Mouse (Mus musculus) erythroblast, adult 5-6 weeks (primary cell): Measurements from ENCODE around the gene Fbxo28. TPM values are rescaled to one million over a fixed set of nuclear protein-coding genes. Genes with fewer than 3 reads are reported as not detected.

Experiments
- ATAC-seq: replicated peaks from 2 replicates; pipeline ENCODE4 v1.8.0; 2016; ENCODE audit warnings: moderate number of reproducible peaks, mild to moderate bottlenecking, moderate TSS enrichment, inconsistent platforms; ENCODE audit not compliant: poor library complexity, low FRiP score, severe bottlenecking
- total RNA-seq, 2 experiments: library from RNA; stranded (forward) in 1 of 2; stranded (reverse) in 1 of 2; fragments of 150-400 nt in 1 of 2; fragments of 200-764, 138-1000 nt in 1 of 2; gene quantifications; 2 replicates each; pipeline versions ENCODE4 v1.2.3 to v1.2.4; 2015 to 2017; ENCODE audit warnings: low replicate concordance in 2 of 2

The Fbxo28 gene
- total RNA-seq (2015; ENCODE audit: low replicate concordance), result 4.4 and 6.3 TPM in 2 replicates
- 5.0 and 10.7 TPM in 2 replicates for total RNA-seq (2017; ENCODE audit: low replicate concordance)

DNA sequence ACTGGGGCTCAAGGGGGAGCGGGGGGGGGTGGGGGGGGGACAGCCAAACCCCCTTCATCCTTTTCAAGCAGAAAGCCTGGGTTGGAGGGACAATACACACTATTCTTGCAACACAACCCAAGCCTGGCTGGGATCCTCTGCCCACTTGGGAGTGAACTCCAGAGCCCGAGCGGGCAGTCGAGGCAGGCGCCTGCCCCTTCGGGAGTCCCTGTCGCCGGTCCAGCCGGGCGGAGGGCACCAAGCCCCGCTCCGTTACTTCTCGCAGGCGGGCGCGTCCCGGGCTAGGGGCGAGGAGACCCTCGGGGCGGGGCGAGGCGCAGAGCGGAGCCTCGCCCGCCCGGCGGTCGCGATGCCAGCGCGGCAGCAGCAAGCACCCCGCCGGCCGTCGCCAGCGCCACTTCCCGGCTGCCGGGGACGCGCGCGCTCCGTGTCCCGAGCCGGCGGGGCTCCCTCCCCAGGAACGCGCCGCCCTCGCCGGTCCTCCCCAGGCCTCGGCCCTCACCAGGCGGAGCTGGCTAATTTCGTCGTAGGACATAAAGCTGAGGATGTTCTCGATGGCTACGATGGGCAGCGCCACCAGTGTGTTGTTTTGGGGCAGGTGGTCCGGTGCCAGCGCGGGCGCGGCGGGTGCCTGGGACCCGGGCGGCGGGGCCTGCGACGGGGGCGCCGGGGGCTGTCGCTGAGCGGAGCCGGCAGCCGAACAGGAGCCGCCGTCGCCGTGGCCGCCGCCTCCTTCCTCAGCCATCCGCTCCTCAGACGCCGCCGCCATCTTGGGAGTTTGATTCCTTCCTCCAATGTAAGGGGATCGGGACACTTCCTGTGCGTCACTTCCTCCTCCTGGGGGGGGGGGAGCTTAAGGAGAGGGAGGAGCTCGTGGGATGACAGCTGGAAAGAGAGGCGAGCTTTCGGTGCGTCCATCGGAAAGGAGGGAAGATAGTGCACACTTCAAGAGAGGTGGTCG is at the start of gene Fbxo28:
Gene Fbxo28 (minus strand): TSS at position 809 of the 961 bp plus-strand sequence.
- ATAC-seq, result peak; percentile 100

DNA sequence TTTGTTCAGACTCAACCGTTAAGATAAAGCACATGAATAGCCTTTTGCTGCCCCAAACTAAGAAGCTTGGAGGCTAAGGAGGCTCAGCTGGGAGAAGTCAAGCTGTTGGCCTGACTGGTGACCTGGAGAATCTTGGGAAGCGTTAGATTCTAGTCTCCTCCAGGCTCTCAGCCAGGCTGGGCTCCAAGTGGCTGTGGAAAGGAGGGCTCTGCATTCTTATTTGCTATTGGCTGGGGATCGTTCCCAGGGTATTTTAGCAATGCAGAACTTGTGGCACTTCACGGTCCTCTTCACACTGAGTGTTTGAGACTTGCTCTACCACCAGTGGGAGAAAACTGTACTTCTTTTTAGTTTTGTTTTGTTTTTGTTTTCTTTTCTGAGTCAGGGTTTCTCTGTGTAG is 47.3 kb upstream of the Fbxo28 start:
- ATAC-seq, result no peak

DNA sequence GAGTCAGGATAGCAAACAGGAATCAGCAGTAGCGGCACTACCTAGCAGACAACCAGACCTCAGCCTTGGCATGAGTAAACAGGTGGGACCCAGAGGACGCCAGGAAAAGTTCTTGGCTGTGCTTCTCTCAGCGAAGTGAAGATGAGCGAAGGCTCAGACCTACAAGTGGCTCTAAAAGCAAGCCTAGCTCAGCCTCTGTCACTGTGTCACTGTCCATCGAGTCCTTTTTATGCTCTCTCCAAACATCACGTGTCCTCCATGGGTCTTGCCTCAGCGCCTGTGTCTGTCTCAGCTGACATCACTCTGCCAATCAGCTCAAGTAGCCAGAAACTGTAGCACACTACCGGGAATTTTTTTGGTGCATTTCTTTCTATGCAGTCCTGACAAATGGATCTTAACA is 45.0 kb upstream of the Fbxo28 start:
- ATAC-seq, result no peak

DNA sequence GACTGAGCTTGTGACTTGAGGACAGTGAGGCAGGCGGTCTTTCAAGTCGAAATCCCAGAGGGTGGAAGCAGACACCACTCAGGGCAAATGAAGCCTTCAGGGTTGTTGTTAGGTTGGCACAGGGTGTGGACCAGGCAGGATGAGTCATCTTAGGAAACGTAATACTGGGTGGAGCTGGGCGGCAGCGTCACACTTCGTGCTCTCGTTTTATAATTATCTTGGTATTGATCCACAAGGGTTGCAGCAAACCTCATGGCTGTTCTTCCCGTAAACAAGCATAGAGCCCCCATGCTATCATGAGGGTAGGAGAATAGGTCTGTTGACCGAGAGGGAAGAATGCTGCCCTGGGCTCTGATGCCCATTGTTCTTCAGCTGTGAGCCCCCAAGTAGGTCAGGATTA is 41.7 kb upstream of the Fbxo28 start:
- ATAC-seq, result no peak

DNA sequence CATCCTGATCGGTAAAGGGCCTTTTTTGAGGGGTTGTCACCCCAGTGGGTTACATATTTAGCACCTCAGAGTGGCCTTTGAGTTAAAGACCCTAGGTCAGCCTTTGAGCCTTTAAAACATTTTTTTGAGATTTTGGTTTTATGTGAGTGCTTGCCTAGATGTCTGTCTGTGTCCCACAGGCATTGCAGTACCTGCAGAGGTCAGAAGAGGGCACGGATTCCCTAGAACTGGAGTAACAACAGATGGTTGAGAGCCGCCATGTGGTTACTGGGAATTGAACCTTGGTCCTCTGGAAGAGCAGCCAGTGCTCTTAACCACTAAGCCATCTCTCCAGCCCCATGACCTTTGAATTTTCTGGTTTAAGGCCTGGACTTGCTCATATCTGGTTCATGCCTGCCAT is 39.9 kb upstream of the Fbxo28 start:
- no peak for ATAC-seq

DNA sequence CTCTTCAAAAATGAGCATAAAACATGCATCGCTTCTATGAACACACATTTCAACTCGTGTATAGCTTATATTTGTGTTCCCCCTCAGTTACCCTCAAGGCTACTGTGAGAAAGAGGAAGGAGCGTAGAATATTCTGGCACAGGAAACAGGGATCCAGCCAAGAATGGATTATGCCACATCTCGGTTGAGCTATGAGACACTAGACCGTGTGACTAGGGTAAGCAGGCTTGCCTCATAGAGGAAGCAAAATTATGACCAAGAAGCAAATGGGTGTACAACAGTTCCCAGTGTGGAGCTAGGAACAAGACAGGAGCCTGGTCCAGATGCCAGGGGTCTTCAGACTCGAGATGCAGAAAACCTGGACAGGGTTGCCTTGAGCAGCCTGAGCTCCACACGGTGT is 39.3 kb upstream of the Fbxo28 start:
- no peak for ATAC-seq

DNA sequence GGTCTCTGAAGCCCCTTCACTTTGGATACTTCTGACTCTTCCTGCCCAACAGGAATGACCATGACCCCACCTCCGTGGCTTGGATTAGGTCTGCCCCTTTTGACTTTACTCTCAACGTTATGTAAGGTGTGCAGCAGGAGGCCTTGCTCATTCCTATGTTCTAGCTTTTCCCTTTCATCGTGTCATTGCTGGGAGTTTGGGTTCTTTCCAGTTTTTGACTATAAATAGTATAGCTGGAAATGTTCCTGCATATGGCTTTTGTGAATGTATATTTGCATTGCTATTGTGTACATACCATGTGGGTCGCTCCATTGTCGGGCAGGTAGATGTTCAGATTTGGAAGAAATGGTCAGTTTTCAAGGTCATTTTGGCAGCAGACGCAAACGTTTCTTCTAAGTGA is 37.4 kb upstream of the Fbxo28 start:
- ATAC-seq, result no peak

DNA sequence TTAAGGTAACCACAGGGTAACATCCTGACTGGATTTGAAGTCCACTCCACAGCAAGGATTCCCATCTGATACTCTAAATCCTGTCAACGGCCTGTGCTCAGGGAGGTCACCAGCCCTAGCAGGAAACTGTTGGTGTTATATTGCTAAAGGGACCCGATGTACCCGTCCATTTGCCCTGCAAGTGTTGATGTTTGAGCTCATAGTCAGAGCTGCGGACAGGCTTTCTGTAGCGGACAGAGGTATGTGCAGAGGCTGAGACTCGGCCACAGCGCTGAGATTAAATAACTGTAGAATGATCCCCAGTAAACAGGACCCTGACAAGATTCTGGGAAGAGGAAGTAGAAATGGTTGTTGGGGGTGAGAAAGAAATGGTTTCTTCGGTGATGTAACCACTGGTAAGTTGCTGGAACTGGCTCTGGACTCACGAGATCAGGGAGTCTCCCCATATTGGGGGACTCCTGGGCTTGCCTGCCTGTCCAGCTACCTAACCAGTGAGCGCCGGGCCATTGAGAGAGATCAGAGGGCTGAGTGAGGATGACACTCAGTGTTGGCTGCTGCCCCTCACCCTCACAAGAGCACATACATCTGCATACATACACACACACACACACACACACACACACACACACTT is 36.9 kb upstream of the Fbxo28 start:
- no peak for ATAC-seq

DNA sequence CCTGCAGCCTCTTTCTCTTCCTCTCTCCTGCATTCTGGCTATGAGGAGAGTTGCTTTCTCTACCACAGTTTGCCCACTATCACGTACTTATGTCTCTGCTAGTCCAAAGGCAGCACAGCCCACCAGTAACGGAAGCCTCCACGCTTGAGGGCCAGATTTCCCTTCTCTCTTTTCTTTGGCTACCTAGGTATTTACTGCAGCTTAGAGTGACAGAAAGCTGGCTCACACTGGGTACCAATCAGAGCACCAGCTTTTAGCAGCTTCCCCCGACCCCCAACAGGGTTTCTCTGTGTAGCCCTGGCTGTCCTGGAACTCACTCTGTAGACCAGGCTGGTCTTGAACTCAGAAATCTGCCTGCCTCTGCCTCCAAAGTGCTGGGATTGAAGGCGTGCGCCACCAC is 36.1 kb upstream of the Fbxo28 start:
- ATAC-seq, result no peak

DNA sequence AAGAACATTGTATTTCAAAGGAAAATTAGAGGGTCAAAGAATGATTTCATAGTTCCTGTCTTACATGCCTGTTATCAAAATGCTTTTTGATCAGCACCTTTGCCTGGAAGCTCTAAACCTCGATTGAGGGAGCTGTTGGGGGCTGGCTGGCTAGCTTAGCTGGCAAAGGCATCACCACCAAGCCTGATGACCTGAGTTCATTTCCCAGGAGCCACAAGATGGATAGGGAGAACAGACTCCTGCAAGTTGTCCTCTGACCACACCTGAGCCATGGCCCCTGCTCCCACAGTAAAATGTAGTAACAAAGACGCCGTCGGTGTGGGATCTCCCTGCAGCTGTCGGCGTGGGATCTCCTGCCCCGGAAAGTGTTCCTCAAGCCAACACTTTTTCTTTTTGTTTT is 35.4 kb upstream of the Fbxo28 start:
- ATAC-seq, result no peak

DNA sequence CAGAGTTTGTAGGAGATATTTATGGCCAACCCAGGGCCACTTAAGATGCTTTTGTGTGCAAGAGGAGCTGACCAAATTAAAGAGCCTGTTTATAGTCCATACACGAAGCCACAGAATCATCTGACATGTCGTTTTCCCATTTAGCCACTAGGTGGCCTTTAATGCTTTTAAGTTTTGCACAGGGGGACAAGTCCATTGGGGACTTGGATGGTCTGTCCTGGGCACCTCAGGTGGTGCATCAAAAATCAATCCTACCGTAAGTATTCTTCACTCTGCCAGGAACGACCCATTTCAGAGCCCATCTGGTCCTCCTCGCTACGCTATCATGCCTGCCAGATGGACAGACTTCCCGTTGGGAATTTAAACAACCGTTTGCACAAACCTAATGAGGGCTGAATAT is 34.8 kb upstream of the Fbxo28 start:
- ATAC-seq, result 0 out of 2 replicates have a peak, but pooled peaks have one; percentile 59

DNA sequence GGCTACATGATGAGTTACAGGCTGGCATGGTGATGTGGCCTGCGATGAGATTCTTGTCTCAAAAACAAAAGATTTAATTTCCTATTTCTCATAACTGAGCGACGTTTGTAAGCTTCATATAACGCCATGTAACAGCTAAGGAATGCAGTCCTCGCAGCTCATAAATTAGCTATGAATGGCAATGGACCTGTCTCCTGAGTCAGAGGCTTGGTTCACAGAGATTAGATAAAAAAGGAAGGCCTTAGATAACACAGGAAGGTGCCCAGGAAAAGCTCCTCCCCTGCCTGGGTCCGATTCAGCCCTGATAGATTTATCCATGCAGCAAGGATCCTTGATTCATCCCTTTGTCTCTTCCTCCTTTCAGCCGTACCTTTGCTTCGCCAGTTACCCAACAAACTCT is 30.5 kb upstream of the Fbxo28 start:
- ATAC-seq, result no peak

DNA sequence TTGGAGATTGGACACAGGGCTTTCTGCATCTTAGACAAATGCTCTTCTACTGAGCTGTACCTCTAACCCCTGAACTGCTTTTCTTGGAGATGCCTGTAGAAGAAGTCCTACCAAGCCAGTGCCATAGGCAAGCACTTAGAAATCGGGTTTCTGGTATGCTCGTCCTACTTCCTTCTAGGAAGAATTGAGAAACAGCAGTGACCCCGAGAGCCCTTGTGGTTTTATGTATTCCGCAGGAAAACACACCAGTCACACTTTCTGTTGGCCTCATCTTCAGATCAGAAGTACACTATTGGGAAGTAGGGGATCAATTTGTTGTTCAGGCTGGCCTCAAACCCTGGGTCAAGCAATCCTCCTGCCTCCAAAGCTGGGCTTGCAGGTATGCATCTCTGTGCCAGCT is 28.0 kb upstream of the Fbxo28 start:
- ATAC-seq, result no peak

DNA sequence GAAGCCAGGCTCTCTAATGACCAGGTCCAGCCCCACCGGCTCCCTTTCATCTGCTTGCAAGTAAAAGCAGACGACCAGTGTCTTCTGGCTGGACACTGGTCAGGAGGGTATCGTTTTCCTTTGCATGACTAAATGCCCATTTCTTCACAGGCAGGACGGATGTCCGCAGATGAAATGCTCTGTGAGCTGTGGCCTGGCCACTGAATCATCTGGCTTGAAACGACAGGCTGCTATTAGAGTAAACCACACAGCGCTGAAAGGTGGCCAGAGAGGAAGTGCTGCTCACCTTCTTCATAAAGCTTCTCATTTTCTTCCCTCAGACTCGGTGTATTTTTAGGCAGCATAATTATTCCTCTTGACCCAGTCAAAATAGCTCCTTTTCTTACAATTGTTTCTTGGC is 27.4 kb upstream of the Fbxo28 start:
- no peak for ATAC-seq

DNA sequence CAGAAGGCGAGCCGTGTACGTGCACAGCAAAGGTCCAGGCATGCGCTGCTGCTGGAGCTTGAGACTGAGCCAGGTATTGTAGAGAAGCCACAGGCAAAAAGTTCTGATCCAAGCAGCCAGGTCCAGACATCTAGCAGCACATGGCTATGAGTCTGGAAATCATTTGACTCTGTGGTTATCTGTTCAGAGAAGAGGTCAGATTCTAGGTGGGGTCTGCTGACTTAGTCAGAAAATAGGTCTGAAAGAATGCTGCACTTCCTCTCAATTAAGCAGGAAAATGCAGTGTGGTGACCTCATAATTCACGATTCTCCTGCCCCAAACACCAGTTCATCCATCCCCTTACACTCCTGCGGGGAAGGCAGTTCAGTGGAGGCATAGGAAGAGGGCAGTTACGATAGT is 26.9 kb upstream of the Fbxo28 start:
- ATAC-seq, result no peak

DNA sequence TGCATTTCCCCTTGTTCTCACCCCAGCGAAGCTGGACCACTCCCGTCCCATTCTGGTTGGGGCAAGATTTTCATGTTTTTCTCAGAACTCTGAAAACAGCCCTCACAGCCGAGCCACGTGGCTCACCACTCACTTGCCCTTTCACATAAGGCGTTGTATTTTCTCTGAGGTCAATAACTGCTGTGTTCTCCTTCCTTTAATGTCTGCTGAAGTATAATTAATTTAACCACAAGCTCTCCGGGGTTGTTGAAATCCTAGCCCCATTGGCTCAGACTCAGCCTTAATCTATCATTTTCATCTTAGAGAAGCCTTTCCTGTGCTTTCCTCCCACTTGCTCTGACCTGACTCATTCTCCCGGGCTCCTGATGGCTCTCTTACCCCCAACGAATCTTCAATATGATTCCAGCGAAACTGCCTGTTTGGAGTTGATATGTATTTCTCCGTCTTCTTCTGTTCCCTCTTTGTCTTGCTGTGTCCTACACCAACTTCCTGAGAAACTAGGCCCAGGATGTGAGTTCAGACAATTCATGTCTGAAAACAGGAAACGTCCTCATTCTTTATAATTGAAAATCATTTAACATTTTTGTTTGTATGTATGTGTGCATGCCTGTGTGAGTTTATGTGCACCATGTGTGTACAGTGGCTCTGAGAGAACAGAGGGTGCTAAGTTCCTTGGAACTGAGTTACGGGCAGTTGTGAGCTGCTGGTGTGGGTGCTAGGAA is 22.4 kb upstream of the Fbxo28 start:
- no peak for ATAC-seq

DNA sequence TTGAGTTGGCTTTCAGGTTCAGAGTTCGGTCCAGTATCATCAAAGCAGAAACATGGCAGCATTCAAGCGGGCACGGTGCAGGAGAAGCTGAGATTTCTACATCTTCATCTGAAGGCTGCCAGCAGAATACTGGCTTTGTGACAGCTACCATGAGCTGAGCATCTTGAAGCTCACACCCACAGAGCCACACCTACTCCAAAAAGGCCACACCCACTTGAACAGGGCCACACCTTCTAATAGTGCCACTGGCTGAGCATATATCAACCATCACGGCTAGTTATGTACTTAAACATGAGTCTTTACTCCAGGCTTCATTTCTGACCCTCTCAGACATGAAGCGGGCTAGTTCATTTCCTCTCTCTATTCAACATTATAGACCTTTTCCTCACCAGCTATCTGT is 21.3 kb upstream of the Fbxo28 start:
- ATAC-seq, result peak; percentile 56

DNA sequence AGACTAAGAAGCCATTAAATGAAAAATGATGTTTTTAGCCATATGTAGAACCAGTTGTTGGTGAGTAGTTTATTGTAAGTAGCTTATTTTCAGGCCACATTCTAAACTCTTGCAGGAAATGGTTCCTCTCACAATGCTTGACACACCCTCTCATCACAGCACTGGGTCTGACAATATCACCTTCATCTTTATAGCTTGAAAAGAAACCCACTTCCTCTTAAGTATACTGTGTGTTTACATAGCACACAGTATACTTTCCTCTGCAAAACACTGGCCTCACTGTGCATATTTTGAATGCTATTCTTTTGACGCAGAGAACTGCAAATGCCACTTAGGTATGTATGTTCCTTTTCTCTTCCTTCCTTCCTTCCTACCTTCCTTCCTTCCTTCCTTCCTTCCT is 16.7 kb upstream of the Fbxo28 start:
- no peak for ATAC-seq

DNA sequence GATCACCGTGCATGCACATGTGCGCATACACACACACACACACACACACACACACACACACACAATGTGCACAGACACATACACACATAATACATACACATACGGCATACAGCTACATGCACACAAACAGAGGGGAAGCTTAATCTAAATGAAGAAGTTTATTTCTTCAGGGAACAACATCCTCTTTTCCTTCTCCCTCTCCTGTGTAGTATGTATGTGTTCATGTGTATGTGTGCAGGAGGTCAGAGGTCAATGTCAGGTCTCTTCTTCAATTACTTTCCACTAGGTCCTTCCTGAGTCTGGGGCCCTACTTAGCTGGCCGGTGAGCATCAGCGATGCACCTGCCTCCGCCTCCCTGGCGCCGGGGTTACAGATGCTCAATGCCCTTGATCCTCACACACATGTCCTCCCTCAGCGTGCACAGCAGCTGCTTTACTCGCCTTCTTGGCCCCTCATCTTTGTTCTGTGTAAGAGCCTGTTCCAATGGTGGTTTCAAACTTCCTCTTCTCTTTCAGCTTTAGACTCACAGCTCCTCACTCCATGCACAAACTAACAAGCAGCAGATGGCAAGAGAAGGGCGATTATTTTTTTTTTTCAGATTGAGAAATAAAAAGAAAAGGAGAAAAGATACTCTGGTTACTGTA is 13.2 kb upstream of the Fbxo28 start:
- ATAC-seq, result no peak

DNA sequence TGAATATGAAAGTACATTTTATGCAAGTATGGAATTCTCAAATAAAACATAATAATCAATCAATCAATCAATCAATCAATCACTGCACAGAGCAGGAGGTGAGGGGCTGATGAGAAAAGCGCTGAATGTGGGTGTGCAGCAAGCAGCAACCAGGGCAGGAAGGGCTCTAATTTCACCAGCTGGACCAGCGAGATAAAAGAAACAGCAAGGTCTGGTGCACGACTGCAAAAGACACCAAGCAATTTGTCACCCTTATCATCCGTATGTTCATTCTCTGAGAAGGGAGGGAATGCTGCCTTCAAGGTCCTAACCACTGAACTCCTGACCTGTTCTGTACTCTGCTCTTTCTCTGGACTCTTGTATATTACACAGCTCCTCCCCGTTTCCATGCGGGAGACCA is 8.1 kb upstream of the Fbxo28 start:
- ATAC-seq, result no peak
